Mouse (Mus musculus) gastrocnemius, postnatal 10 days (tissue): Measurements from ENCODE around the gene 5430419D17Rik. TPM values are rescaled to one million over a fixed set of nuclear protein-coding genes. Genes with fewer than 3 reads are reported as not detected.

Source experiments
- DNase-seq: peaks from one replicate; pipeline ENCODE4 v3.0.0; 2021; ENCODE audit warnings: mixed read lengths
- long read RNA-seq, 2 experiments: library from polyadenylated mRNA; stranded (forward); transcript quantifications; one replicate each; pipeline ENCODE4 v2.0.0; 2021
- total RNA-seq, 2 experiments: library from RNA; stranded (reverse); gene quantifications; 2 replicates each; pipeline ENCODE4 v1.2.3; 2021

The 5430419D17Rik gene
- not detected for total RNA-seq
- long read RNA-seq, experiment 1: 0 reads
- long read RNA-seq, experiment 2: 0 reads

DNA sequence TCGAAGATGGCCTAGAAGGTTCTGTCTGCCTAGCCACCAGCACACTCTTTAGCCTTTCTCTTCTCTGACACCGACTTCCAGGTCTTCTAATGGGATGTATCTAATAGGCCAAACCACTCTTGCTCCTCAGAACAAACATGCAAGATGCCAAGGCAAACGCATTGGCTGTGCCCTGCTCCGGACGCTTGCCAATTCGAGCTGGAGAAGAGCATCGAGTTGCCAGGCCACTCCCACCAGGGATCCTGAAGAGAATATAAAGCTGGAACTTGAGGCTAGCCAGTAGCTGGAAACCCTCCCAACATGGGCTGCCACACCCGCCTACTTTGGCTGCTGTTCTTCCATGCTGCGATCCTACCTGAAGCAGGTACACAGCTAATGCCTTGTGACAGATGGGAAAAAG lies at the start of gene 5430419D17Rik:
Gene 5430419D17Rik (plus strand): TSS at position 282 of the 400 bp plus-strand sequence.
- no peak for DNase-seq

DNA sequence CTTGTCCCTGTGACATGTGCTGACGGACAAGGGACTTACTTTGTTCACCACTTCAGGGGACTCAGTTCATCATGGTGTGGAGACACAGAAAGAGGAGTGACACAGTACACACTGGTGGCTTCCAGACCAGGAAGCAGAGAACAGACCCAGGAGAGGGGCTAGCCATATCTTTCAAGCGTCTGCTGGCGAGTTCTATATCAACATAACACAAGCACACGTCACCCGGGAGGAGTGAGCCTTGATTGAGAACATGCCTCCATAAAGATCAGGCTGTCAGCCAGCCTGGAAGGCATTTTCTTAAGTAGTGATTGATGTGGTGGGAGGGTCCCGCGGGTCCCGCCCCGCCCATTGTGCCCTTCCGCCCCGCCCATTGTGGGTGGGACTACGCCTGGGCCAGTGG lies 44.2 kb upstream of the 5430419D17Rik start:
- DNase-seq: no peak

DNA sequence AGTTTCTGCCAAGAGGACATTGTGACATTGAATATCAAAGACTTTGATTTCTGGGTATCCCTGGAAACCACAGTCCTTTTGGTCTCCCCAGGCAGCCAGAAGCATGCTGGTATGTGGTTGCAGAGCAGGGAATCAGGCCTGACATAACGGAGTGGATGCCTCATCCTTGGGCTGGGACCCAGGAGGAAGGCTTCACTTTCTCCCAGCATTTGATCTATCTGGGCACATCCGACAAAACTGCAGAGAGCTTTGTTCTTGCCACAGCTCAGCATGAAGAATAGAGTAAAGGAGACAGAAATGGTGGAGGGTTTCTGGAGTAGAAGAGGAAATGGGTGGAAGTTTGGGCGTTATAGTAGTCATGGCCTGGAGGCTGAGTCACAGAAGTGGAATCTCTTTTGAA lies 41.0 kb upstream of the 5430419D17Rik start:
- DNase-seq: no peak

DNA sequence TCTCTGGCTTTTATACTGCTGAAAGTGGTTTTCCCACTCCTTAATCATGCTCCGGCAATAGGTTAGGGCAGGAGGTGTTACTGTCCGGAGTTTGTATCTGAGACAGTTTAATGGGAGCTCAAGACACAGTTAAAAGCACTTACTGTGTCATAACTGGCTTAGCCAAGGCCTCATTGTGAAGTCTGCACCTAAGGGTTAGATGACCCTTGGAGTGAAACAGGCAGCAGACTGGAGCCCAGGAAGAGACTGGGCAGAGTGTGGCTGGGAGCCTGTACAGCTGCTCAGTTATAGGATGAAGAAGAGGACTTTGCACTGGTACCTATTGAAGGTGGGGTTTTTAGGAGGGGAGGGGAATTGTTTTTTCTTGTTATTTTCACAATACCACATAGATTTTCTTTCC lies 28.0 kb upstream of the 5430419D17Rik start, which contains the start of gene 4933402N03Rik:
Gene 4933402N03Rik (minus strand): TSS at position 101 of the 400 bp plus-strand sequence.
- no peak for DNase-seq

DNA sequence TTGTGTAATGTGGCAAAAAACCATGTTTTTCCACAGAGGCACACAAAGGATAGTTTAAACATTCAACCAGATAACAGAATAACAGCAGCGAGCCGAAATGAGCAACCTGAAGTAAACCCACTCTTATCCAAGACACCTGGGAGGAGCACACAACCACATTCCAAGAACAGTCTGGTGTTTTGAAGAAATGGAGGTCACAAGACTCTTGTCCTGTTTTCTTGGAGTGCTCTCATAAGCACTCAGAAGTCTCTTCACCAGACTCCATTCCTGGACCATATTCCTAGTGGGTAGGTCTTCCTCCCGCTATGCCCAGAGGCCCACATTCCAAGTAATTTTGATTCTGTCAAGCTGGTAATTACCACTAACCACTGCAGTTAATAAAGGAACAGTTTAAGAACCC lies 24.0 kb upstream of the 5430419D17Rik start:
- DNase-seq: no peak

- no peak for DNase-seq
Observed at GRCm38 (mm10) chr7:131153044-131153443, 21.2 kb upstream of the 5430419D17Rik start.

- no peak for DNase-seq
Observed at GRCm38 (mm10) chr7:131162251-131162650, 12.0 kb upstream of the 5430419D17Rik start.

DNA sequence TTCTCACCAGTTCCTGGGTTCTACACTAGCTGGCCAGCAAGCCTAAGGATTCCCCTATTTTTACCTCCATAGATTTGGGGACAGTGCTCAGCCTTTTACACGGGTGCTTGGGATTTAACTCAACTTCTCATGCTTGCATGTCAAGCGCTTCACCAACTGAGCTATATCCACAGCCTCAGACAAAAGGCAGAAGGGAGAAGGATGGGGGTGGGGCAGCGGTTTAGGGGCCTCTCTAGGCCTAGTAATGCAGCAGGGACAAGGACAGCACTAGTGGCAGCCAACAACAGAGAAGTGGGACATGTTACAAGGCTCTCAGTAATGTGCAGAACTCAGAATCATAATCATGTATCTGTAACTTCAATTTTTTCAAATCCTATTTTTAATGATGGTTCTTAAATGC lies 6.4 kb upstream of the 5430419D17Rik start:
- DNase-seq: no peak

DNA sequence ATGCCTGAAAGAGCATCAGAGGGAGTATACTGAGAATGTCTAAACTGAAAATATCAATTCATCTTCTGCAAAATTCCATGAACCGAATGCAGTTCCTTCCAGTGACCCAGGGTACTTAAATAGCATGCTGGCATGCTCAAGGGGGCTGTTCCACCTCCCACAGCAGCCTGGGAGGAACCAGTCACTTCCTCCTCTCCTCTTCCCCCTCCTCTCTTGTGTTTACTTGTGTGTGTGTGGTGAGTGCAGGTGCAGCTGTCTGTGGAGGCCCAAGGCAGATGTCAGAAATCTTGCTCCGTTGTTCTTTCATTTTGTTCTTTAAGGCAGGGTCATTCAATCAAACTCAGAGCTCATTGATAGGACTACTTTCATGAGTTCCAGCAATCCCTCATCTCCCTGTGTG lies 5.1 kb upstream of the 5430419D17Rik start:
- DNase-seq: no peak

DNA sequence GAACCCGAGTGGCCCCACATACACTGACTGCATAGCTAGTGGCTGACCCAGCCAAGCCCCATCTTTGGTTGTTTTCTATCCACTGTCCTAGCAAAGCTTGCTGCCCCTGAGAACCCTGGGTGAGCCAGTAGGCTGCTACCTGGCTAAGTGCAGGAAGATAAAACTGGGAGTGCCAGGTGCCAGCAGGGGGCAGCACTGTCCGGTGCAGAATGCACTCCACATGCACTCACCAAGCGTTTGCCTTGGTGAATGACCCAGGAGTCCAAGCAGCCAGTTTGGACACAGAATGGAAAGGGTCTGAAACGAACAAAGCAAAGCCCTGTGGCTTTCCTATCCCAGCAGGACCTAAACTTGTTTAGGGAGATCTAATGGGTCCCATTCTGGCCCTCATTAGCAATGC lies 8.5 kb downstream of the 5430419D17Rik start:
- peak; percentile 12 for DNase-seq

GRCm38 (mm10) chr7:131184339-131184738 lies 10.1 kb downstream of the 5430419D17Rik start:
- no peak for DNase-seq

GRCm38 (mm10) chr7:131187047-131187446 lies 12.8 kb downstream of the 5430419D17Rik start:
- no peak for DNase-seq

DNA sequence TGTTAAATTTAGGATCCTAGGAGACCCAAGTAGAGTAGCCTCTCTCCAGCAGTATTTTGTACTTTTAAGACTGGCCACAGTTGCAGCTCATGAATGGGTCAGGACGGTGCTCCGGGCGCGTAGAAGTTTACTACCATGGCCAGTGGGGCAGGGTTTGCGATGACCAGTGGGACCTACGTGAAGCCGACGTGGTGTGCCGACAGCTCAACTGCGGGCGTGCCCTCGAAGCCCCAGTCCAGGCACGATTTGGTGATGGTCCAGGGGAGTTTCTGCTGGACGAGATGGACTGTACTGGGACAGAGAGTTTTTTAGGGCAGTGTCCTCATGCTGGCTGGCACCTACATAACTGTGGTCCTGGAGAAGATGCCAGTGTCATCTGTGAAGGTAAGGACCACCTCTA lies 13.8 kb downstream of the 5430419D17Rik start:
- DNase-seq: no peak

- no peak for DNase-seq
Observed at GRCm38 (mm10) chr7:131223086-131223485, 48.9 kb downstream of the 5430419D17Rik start.

DNA sequence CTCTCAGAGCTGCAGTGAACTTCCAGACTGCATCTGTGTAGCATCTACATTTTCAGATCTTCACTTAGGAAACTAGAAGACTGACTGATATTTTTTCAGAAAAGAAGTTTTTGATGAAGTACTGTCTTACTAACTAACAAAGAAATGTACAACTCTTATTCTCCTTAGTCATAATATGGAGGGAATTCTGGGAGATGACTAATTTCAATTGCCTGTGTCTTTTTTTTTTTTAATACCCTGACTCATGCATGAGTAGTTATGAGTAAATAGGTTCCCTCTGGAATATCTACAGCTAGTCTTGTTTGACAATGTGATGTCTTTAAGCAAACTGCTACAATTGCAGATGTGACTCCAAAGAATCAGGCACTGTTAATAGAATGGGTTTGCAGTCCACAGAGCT lies 61.9 kb downstream of the 5430419D17Rik start:
- DNase-seq: no peak

- DNase-seq: no peak
Observed at GRCm38 (mm10) chr7:131244993-131245392, 70.8 kb downstream of the 5430419D17Rik start.

- DNase-seq: no peak
Observed at GRCm38 (mm10) chr7:131256841-131257240, 82.6 kb downstream of the 5430419D17Rik start.

DNA sequence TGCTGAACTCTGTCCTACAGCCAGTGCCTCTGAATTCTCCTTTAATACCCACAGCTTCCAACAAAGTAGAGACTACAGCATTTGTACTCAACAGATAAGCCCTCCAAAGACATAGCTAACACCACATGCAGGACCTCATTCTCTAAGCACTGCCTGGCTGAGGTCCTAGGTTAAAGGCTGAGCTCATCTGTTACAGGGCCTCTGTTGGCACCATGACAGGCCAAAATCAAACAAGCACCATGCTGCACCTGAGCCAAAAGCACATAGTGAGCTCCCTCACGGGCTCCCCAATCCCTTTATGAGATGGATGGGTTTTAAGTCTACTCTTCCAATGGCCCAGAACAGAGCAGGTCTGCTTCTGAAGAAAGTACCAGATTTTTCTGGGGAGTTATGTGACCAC lies 83.1 kb downstream of the 5430419D17Rik start:
- no peak for DNase-seq

GRCm38 (mm10) chr7:131260946-131261345 lies 86.7 kb downstream of the 5430419D17Rik start:
- no peak for DNase-seq

DNA sequence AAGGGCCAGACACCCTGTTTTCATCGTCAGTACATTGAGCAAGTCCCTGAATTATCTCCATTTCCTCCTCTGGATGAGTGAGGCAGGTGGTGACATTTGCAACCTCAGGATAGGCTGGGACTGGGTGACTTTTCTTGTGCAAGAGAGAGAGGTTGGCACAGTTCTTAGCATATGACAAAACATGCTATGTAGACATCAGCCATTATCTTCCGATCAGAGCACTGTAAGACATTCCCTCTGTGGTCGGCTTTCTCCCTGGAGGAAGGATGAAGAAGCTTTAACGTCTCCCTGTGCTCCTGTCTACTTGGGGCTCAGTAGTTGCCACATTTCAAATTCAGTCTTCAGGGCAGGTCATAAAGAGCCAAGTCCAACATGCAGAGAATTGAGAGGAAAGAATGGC lies 90.0 kb downstream of the 5430419D17Rik start:
- DNase-seq: no peak

- no peak for DNase-seq
Observed at GRCm38 (mm10) chr7:131265851-131266250, 91.6 kb downstream of the 5430419D17Rik start.

DNA sequence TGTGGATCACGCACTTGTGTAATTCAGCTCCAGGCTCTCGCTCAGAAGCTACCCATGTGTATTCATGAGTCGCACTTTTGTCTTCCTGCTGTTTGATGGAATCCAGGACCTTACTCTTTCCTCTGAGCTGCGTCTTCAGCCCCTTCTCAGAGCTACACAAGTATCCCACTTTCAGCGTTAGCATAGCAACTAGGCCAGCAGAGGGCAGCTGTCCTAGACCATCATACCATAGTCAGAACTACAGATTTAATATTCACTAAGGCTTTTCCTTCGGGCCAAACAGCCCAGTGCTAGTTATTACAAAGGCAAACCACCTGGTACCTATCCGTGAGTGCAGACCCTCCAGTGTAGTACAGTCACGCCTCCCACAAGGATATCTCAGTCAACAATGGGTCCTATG lies 122.9 kb downstream of the 5430419D17Rik start:
- no peak for DNase-seq

DNA sequence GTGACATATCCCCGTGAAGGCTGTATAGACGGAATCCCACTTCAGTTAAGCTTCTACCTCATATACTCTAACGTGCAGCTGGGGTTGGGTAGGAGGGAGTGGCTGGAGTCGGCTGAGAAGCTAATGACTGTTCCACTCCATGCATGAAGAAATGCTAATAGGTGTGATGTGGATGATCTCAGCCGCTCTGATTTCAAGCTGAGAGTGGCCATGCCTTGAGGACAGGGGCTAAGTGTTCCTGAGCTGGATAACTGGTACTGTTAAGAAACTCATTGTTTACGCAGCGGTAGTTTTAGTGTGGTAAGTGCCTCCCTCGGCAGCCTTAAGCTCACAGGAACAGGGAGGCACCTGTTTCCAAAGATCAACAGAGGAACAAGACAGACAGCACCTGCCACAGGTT lies 129.1 kb downstream of the 5430419D17Rik start:
- DNase-seq: no peak

- DNase-seq: no peak
Observed at GRCm38 (mm10) chr7:131306733-131307132, 132.5 kb downstream of the 5430419D17Rik start.

DNA sequence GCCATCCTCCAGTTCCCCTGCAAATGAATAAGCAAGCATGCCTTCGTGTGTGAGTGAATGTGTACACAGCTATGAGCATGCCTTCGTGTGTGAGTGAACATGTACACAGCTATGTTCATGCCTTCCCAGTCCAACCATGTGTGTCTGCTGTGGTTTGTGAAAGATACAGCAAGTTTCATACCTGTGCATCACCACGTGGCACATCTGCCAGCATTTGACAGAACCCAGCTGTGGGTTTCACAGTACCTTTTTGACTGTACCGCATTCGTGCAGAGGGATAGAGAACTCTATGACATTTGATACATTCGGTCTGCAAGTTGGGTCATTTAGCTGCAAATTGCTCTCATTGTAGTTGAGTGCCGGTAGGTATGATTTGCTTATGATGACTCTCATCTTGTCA lies 140.3 kb downstream of the 5430419D17Rik start:
- no peak for DNase-seq
